Mouse (Mus musculus): ENCODE measurements around the gene Timeless. TPM values are rescaled to one million over a fixed set of nuclear protein-coding genes. Genes with fewer than 3 reads are reported as not detected.

Timeless gene
- polyA plus RNA-seq, 1 experiment from 2014 or later = 89.7 TPM

DNA sequence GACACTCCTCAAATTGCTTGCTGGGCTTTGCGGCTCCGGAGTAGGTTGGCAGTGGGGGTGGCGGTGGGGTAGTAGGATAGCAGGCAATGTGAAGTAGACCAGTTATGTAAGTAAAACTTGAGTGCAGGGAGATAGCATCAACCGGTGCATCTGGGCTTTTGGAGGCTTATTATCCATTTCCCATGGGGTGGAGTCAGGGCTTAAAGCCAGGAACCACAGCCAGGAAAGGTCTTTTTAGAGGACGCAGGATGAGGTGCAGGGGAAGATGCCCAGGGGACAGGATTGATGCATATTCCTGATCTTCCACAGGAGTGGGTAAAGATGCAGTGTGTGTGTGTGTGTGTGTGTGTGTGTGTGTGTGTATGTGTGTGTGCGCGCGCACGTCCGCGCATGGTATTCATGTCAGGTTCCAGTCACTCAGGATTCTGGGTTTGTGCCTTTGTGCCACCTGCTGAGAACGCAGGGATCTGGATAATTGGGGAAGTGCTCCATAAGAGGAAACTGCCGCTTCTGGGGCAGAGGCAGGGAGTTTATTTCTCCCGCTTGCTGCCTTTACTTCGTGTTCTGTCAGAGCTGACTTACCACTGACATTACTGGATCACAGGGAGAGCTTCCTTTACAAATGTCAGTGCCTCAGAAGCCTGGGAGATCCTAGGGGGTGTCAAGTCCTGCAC lies 6.1 kb downstream of the Timeless start:
- Histone ChIP-seq H3K9me3 (ENCODE audit: control insufficient read depth, low read length) (no peaks in the 10 kb centered on the region), H3K4me3 (ENCODE audit: low read depth, low read length) (no peak overlapping the region), H3K9ac (ENCODE audit: low read length) (no peak overlapping the region), H3K4me1 (replicated peaks; ENCODE audit: control insufficient read depth, insufficient read depth, low read length) (peaks cover 6% of the 10 kb centered on the region), H3K4me2 (ENCODE audit: low read depth, low read length, severe bottlenecking) (no peak overlapping the region), H3K27me3 (ENCODE audit: control insufficient read depth, insufficient read depth, low read length) (no peaks in the 10 kb centered on the region), H3K27ac (ENCODE audit: low read depth, low read length) (no peak overlapping the region), H3K36me3 (ENCODE audit: control insufficient read depth, insufficient read depth, low read length) (peaks cover 10% of the 10 kb centered on the region)
- ATAC-seq (replicated peaks; ENCODE audit: low FRiP score) = no peak
- no peak for DNase-seq (ENCODE audit: low spot score)
- 80% methylated on average over 15 of the region's 15 CpGs for WGBS

DNA sequence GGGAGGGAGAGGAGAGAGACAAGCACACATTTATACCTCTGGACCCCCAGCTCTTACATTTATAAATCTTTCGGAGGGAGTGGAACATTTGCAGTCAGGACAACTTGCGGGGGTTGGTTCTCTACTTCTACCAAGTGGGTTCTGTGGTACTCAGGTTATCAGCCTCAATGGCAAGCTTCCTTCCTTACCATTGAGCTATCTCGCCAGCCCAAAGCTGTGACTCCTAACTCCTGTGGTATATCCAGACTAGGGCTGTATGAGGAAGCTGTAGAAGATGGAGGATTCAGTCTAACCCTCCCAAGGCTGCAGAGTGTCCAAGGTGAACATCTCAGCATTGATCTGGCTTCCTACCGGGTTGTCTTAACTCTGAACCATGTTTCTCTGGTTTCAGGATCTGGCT lies 7.3 kb downstream of the Timeless start:
- no peaks in the 10 kb centered on the region for H3K27me3 ChIP-seq (ENCODE audit: control insufficient read depth, insufficient read depth, low read length)
- H3K9me3 ChIP-seq (ENCODE audit: control insufficient read depth, low read length) = no peaks in the 10 kb centered on the region
- H3K9ac ChIP-seq (ENCODE audit: low read length) = no peak overlapping the region
- H3K36me3 ChIP-seq (ENCODE audit: control insufficient read depth, insufficient read depth, low read length) = peaks cover 10% of the 10 kb centered on the region
- DNase-seq (ENCODE audit: low spot score) (no peak), ATAC-seq (replicated peaks; ENCODE audit: low FRiP score) (no peak)
- H3K4me1 ChIP-seq (replicated peaks; ENCODE audit: control insufficient read depth, insufficient read depth, low read length) = 0 out of 2 replicates have a peak, but pooled peaks cover 2% of the 10 kb centered on the region
- no peak overlapping the region for H3K4me2 ChIP-seq (ENCODE audit: low read depth, low read length, severe bottlenecking)
- no peak overlapping the region for H3K4me3 ChIP-seq (ENCODE audit: low read depth, low read length)
- H3K27ac ChIP-seq (ENCODE audit: low read depth, low read length) = no peak overlapping the region
- WGBS = 94% methylated on average over 4 of the region's 4 CpGs

DNA sequence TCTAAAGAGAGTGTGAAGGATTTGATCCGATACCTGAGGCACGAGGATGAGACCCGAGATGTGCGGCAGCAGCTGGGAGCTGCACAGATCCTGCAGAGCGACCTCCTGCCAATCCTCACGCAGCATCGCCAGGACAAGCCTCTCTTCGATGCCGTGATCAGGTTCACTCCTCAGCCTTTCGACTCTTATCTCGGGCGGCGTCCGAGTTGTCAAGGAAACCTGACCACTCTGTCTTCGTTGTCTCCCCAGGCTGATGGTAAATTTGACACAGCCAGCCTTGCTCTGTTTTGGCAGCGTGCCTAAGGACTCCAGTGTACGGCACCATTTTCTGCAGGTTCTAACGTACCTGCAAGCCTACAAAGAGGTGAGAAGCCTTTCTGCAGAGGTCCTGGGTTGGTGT lies 8.3 kb downstream of the Timeless start:
- no peak overlapping the region for H3K4me2 ChIP-seq (ENCODE audit: low read depth, low read length, severe bottlenecking)
- no peak overlapping the region for H3K9ac ChIP-seq (ENCODE audit: low read length)
- DNase-seq (ENCODE audit: low spot score) = no peak
- no peak for ATAC-seq (replicated peaks; ENCODE audit: low FRiP score)
- H3K4me3 ChIP-seq (ENCODE audit: low read depth, low read length) = no peak overlapping the region
- H3K27me3 ChIP-seq (ENCODE audit: control insufficient read depth, insufficient read depth, low read length) = no peaks in the 10 kb centered on the region
- peaks cover 10% of the 10 kb centered on the region for H3K36me3 ChIP-seq (ENCODE audit: control insufficient read depth, insufficient read depth, low read length)
- no peak overlapping the region for H3K27ac ChIP-seq (ENCODE audit: low read depth, low read length)
- WGBS = 96% methylated on average over 18 of the region's 18 CpGs
- no peaks in the 10 kb centered on the region for H3K9me3 ChIP-seq (ENCODE audit: control insufficient read depth, low read length)
- 0 out of 2 replicates have a peak, but pooled peaks cover 2% of the 10 kb centered on the region for H3K4me1 ChIP-seq (replicated peaks; ENCODE audit: control insufficient read depth, insufficient read depth, low read length)

DNA sequence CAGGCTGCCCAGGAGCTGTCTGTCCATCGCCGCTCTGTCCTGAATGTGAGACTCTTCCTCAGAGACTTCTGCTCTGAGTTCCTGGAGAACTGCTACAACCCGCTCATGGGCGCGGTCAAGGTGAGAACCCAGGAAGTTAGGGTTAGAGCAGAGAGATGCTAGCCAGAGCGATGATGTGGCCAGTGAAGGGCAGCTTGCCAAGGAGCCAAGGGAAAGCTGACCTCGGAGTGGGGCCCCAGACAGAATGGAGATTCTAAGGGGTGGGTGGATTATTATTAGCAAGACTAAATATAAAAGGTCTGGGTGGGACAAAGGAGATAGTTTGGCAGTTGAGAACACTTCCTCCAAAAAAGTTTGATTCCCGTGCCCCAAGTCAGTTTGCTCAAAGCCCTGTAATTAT lies 11.4 kb downstream of the Timeless start:
- peaks cover 18% of the 10 kb centered on the region for H3K36me3 ChIP-seq (ENCODE audit: control insufficient read depth, insufficient read depth, low read length)
- no peak for ATAC-seq (replicated peaks; ENCODE audit: low FRiP score)

DNA sequence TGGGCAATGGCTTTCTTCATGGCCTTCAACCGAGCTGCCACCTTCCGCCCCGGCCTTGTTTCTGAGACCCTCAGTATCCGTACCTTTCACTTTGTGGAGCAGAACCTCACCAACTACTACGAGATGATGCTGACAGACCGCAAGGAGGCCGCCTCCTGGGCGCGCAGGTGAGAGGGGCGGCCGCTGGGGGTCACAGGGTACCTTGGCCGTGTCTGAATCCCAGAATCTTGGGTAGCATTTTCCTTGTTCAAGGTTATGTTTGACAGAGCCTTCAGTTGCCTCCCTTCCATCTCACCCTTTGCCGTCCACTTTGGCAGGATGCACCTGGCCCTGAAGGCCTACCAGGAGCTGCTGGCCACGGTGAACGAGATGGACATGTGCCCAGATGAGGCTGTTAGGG lies 12.3 kb downstream of the Timeless start:
- no peak for DNase-seq (ENCODE audit: low spot score)
- H3K9ac ChIP-seq (ENCODE audit: low read length) = no peak overlapping the region
- no peaks in the 10 kb centered on the region for H3K9me3 ChIP-seq (ENCODE audit: control insufficient read depth, low read length)
- no peak for ATAC-seq (replicated peaks; ENCODE audit: low FRiP score)
- no peaks in the 10 kb centered on the region for H3K27me3 ChIP-seq (ENCODE audit: control insufficient read depth, insufficient read depth, low read length)
- H3K4me3 ChIP-seq (ENCODE audit: low read depth, low read length) = no peak overlapping the region
- H3K27ac ChIP-seq (ENCODE audit: low read depth, low read length) = no peak overlapping the region
- WGBS = 95% methylated on average over 15 of the region's 15 CpGs
- no peaks in the 10 kb centered on the region for H3K4me1 ChIP-seq (replicated peaks; ENCODE audit: control insufficient read depth, insufficient read depth, low read length)
- peaks cover 18% of the 10 kb centered on the region for H3K36me3 ChIP-seq (ENCODE audit: control insufficient read depth, insufficient read depth, low read length)
- no peak overlapping the region for H3K4me2 ChIP-seq (ENCODE audit: low read depth, low read length, severe bottlenecking)

More for the DNA sequence above, 11.4 kb downstream of the Timeless start:
- DNase-seq (ENCODE audit: low spot score) = no peak
- Histone ChIP-seq H3K4me3 (ENCODE audit: low read depth, low read length) (no peak overlapping the region), H3K4me1 (replicated peaks; ENCODE audit: control insufficient read depth, insufficient read depth, low read length) (no peaks in the 10 kb centered on the region), H3K27ac (ENCODE audit: low read depth, low read length) (no peak overlapping the region), H3K9me3 (ENCODE audit: control insufficient read depth, low read length) (no peaks in the 10 kb centered on the region), H3K27me3 (ENCODE audit: control insufficient read depth, insufficient read depth, low read length) (no peaks in the 10 kb centered on the region), H3K4me2 (ENCODE audit: low read depth, low read length, severe bottlenecking) (no peak overlapping the region), H3K9ac (ENCODE audit: low read length) (no peak overlapping the region)
- WGBS = 98% methylated on average over 8 of the region's 8 CpGs

DNA sequence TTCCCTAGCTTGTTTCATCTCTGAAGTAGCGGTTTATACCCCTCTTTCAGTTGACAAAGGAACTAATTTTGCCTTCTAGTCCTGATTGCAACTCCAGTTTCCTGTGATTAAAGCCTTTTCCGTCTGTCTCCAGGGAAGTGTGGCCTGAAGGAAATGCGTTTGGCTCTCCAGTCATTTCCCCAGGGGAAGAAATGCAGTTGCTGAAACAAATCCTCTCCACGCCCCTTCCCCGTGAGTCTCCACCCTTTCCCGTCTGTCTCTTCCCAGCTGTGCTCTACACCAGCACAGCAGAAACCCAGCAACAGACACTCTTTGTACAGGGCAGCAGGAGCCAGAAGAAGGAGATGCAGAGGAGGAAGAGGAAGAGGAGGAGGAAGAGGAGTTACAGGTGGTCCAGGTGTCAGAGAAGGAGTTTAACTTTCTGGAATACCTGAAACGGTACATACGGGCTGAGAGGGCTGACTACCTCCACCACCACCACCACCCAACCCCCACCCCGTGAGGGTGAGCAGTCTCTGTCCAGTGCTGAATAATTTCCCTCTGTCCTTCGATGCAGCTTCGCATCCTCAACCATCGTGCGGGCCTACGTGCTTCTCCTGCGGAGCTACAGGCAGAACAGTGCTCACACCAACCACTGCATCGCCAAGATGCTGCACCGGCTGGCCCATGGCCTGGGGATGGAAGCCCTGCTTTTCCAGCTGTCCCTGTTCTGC lies 15.3 kb downstream of the Timeless start:
- Histone ChIP-seq H3K27ac (ENCODE audit: low read depth, low read length) (no peak overlapping the region), H3K4me3 (ENCODE audit: low read depth, low read length) (no peak overlapping the region), H3K27me3 (ENCODE audit: control insufficient read depth, insufficient read depth, low read length) (no peaks in the 10 kb centered on the region), H3K4me1 (replicated peaks; ENCODE audit: control insufficient read depth, insufficient read depth, low read length) (no peaks in the 10 kb centered on the region), H3K36me3 (ENCODE audit: control insufficient read depth, insufficient read depth, low read length) (peaks cover 24% of the 10 kb centered on the region; the same call in 1 of the 2 replicates), H3K4me2 (ENCODE audit: low read depth, low read length, severe bottlenecking) (no peak overlapping the region), H3K9me3 (ENCODE audit: control insufficient read depth, low read length) (no peaks in the 10 kb centered on the region), H3K9ac (ENCODE audit: low read length) (no peak overlapping the region)
- WGBS = 89% methylated on average over 17 of the region's 17 CpGs
- DNase-seq (ENCODE audit: low spot score) (no peak), ATAC-seq (replicated peaks; ENCODE audit: low FRiP score) (no peak)

DNA sequence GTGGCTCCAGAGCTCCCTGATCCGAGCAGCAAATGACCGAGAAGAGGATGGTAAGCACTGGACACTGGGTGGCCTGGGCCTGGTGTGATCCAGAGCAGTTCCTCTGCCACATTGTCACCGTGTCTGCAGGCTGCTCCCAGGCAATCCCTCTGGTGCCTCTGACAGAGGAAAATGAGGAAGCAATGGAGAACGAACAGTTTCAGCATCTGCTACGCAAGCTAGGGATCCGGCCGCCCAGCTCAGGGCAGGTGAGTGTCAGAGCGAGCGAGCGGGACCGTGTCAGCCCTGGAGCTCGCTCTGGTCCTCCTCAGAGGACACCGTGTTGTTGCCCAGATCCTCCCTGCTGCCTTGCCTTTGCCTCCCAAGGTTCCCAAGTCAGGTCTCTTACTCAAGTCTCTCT lies 18.7 kb downstream of the Timeless start:
- H3K36me3 ChIP-seq (ENCODE audit: control insufficient read depth, insufficient read depth, low read length) = peaks cover 23% of the 10 kb centered on the region; the same call in 1 of the 2 replicates
- no peak overlapping the region for H3K27ac ChIP-seq (ENCODE audit: low read depth, low read length)
- H3K9me3 ChIP-seq (ENCODE audit: control insufficient read depth, low read length) = no peaks in the 10 kb centered on the region
- H3K4me2 ChIP-seq (ENCODE audit: low read depth, low read length, severe bottlenecking) = no peak overlapping the region
- DNase-seq (ENCODE audit: low spot score) (no peak), ATAC-seq (replicated peaks; ENCODE audit: low FRiP score) (no peak)
- no peak overlapping the region for H3K4me3 ChIP-seq (ENCODE audit: low read depth, low read length)
- no peaks in the 10 kb centered on the region for H3K27me3 ChIP-seq (ENCODE audit: control insufficient read depth, insufficient read depth, low read length)
- H3K9ac ChIP-seq (ENCODE audit: low read length) = no peak overlapping the region
- WGBS = 92% methylated on average over 13 of the region's 13 CpGs
- H3K4me1 ChIP-seq (replicated peaks; ENCODE audit: control insufficient read depth, insufficient read depth, low read length) = no peaks in the 10 kb centered on the region

DNA sequence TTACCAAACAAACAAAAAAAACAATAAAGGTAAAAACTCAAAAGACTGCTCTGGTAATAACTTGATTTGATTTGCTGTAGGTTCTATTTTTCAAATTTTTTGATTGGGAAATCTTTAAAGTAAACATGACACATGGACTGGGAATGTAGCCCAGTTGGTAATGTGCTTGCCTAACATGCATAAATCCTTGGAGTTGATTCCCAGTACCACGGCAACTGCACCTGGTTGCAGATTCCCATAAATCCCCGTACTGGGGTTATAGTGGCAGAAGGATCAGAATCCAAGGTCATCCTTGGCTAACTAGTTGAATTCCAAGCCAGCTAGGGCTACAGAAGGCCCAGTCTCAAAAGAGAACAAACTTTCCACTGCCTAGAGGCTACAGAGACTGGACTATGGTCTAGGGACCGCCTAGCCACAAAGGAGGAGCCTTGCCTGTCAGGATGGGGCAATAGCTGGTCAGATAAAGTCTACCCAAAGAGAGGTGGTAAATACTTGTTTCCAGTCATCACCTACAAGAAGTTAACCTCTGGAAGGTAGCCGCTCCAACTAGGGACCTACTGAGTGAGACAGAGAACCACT lies 21.9 kb downstream of the Timeless start, which contains the start of gene Apon:
Gene Apon, plus strand, starts transcription at position 420 of the 579 bp plus-strand sequence.
- WGBS = 88% methylated on average over 4 of the region's 4 CpGs
- H3K27ac ChIP-seq (ENCODE audit: low read depth, low read length) = no peak within 1 kb of the TSS
- no peak for DNase-seq (ENCODE audit: low spot score)
- ATAC-seq (replicated peaks; ENCODE audit: low FRiP score) = no peak
- no peaks in the 10 kb centered on the region for H3K9me3 ChIP-seq (ENCODE audit: control insufficient read depth, low read length)
- no peak within 1 kb of the TSS for H3K4me2 ChIP-seq (ENCODE audit: low read depth, low read length, severe bottlenecking)
- no peaks in the 10 kb centered on the region for H3K27me3 ChIP-seq (ENCODE audit: control insufficient read depth, insufficient read depth, low read length)
- H3K9ac ChIP-seq (ENCODE audit: low read length) = no peak within 1 kb of the TSS
- H3K36me3 ChIP-seq (ENCODE audit: control insufficient read depth, insufficient read depth, low read length) = peaks cover 15% of the 10 kb centered on the region; the same call in 1 of the 2 replicates
- H3K4me1 ChIP-seq (replicated peaks; ENCODE audit: control insufficient read depth, insufficient read depth, low read length) = no peaks in the 10 kb centered on the region
- no peak within 1 kb of the TSS for H3K4me3 ChIP-seq (ENCODE audit: low read depth, low read length)
